Mouse (Mus musculus) brain, embryonic 14.5 days (tissue): ENCODE results near the gene Rcn1. TPM values are rescaled to one million over a fixed set of nuclear protein-coding genes. Genes with fewer than 3 reads are reported as not detected.

Experiments used
- DNase-seq: peaks from one replicate; pipeline ENCODE4 v3.0.0-alpha.2; 2011; ENCODE audit warnings: low read depth
- CTCF ChIP-seq: fragments of 200-500 bp; IDR thresholded peaks from 2 replicates; pipeline ENCODE4 v1.5.1; 2012; ENCODE audit warnings: inconsistent platforms, mild to moderate bottlenecking, moderate library complexity, borderline replicate concordance; ENCODE audit not compliant: insufficient read depth, insufficient read length; ENCODE audit errors: extremely low read depth
- POLR2A ChIP-seq: fragments of 200-500 bp; IDR thresholded peaks from 2 replicates; pipeline ENCODE4 v1.6.1; 2012; ENCODE audit warnings: mild to moderate bottlenecking, inconsistent platforms, borderline replicate concordance; ENCODE audit not compliant: poor library complexity, insufficient read depth, insufficient read length, severe bottlenecking; ENCODE audit errors: extremely low read depth
- polyA plus RNA-seq: library from polyadenylated mRNA; depleted of rRNA; stranded (reverse); fragments of >200 nt; gene quantifications from 2 replicates; pipeline ENCODE4 v1.2.3, GENCODE M21; 2012

Rcn1 gene
- polyA plus RNA-seq, 1 experiment = 42.5 TPM

DNA sequence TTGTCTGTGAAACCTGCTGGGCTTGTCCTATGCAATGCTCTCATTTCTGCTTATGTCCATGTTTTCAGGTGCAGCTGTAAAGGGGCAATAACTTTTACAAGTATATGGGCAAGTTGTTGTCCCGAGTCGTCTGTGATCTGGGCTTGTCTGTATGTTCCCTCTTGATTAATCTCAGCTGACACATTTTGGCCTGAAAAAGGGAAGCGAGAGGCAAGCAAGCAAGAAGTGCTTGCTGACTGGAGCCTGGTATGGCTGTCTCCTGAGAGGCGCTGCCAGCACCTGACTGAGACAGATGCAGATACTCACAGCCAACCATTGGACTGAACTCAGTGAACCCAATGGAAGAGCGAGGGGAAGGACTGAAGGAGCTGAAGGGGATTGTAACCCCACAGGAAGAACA lies 18.5 kb upstream of the Rcn1 start:
- DNase-seq = no peak
- no peak for TF ChIP-seq POLR2A
- TF ChIP-seq CTCF = no peak

DNA sequence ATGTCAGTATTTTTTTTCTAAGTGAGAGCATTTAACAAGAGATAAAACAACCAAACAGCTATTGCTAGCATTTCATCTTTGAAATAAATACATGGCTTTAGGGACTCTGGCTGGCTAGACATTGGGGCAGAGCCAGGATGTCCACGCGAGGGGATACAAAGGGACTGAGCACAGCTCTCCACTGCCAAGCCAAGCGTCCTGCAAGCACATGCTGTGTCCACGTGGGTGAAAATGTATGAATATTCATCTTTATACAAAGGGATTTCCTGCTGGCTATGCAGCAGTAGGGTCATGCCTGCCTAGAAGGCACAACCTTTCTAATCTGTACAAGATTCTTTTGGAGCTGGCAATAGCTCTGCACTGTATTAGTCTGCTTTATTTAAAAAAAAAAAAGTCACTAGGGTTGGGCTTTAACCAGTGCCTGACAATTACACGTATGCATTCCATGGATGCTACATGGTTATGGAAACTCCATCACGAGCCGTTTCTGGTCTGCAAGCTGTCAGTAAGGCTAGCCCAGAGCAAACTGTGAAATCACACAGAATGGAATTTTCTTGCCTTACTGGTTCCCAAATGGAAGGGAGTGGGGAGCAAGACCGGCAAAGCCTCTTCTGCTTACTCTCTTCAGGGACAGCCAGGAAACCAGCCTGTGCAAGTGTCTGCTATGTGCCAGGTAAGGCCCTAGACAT lies 17.7 kb upstream of the Rcn1 start:
- peak; percentile 63 for DNase-seq
- TF ChIP-seq POLR2A = no peak
- no peak for TF ChIP-seq CTCF

DNA sequence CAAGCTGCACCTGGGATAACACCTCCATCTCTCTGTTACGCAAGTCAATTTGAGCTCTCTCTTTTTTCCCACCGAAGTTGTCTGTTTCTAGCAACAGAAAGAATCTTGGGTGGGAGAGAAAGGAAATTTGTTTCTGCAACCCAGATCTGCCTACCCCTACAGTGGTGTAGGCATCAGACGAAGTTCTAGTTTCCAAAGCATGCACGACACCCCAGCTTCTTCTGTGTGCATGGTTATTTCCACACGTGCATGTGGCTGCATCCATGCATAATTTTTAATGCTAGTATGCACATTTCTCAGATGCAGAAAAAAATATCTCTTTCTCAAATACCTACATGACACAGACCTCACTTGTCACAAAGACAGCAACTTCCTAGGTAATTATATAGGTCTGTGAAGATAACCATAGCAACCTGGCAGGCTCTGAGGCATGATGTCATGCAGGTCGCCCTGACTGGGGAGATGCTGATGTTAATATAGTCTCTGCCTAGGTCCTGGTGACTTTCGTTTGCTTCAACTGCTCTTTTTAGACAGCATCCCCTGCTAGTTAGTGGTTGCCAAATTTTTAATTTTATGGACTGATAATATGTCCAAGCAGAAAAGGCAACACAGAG lies 17.0 kb upstream of the Rcn1 start:
- TF ChIP-seq CTCF = no peak
- TF ChIP-seq POLR2A = no peak
- peak; percentile 80 for DNase-seq

DNA sequence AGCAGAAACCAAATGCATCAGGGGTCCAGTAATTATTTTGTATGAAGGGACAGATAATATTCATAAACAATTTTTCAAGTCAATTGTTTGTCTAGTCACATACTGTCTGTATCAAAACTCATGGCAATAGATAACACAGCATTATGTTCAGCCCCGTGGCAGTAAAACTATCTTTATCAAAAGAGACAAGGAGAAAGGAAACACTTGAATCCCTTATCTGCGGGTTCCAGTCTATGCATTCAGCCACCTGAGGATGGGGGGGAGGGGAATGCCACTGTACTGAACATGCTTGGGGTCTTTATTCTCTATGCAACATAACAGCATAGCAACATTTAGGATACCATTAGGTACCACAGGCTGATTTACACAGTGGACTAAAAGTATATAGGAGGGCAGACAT lies 15.2 kb upstream of the Rcn1 start:
- DNase-seq = no peak
- no peak for TF ChIP-seq CTCF
- no peak for TF ChIP-seq POLR2A

DNA sequence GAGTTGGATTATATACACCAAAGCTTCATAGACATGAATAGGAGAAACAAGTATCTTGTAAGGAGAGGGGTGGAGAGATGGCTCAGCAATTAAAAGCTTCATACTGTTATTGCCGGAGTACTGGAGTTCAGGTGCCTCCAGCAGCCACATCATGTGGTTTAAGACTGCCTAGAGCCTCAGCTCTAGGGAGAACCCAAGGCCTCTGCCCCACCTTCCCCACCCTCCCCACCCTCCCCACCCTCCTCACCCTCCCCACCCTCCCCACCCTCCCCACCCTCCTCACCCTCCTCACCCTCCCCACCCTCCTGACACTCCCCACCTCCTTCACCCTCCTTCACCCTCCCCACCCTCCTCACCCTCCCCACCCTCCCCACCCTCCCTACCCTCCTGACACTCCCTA lies 10.1 kb upstream of the Rcn1 start:
- TF ChIP-seq POLR2A (no peak), CTCF (no peak)

DNA sequence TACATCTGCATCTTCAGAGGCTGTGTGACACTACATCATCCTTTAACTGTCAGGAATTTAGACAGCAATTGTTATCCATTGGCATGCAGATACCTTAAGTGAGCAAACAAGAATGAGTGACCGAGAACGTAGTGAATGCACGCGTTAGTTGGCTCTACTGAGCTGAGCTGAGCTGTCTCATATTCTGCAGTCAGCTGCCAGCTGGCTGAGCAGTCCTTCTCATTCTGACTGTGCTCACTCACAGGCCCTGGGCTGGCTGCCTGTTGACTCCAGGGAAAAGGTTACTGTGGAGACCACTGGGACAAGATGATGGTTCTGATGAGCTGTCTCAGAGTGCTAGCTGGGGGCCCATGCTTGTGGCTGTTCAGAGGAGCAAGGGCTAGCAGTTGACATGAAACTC lies 9.4 kb upstream of the Rcn1 start:
- TF ChIP-seq CTCF (no peak), POLR2A (no peak)
- peak; percentile 48 for DNase-seq

More for the DNA sequence above, 10.1 kb upstream of the Rcn1 start:
- no peak for DNase-seq

DNA sequence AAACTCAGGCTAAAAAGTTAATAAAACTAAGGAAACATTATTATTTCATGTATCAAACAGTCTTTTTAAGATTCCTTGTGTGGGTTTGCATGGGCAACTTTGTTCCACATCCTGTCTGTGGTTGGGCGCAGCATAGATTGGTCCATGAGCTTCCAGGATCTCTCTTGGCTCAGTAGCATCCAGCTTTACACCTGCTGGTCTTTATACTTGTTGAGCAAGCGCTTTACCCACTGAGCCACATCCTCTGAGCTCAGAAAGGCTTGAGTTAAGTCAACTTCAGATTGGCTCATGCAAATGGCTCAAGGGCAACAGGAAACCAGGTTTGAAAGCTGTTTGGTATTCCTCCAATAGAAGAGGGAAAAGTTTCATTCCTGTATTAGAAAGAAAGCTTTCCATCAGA lies 3.1 kb upstream of the Rcn1 start:
- DNase-seq = no peak

DNA sequence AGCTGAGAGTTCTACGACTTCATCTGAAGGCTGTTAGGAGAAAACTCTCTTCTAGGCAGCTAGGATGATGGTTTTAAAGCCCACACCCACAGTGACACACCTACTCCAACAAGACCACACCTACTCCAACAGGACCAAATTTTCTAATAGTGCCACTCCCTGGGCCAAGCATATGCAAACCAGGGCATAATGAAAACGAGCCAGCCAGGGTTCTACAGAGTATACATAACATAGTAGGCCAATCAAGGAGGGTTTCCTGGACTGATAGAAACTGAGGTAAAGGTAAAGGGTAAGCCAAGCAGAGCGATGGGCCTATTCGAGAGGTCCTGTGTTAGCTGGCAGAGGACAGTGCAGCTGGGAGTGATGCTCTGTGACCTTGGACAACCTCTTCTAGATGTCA lies 1.4 kb upstream of the Rcn1 start:
- no peak for TF ChIP-seq CTCF
- no peak for TF ChIP-seq POLR2A

More for the DNA sequence above, 3.1 kb upstream of the Rcn1 start:
- TF ChIP-seq POLR2A (no peak), CTCF (no peak)

DNA sequence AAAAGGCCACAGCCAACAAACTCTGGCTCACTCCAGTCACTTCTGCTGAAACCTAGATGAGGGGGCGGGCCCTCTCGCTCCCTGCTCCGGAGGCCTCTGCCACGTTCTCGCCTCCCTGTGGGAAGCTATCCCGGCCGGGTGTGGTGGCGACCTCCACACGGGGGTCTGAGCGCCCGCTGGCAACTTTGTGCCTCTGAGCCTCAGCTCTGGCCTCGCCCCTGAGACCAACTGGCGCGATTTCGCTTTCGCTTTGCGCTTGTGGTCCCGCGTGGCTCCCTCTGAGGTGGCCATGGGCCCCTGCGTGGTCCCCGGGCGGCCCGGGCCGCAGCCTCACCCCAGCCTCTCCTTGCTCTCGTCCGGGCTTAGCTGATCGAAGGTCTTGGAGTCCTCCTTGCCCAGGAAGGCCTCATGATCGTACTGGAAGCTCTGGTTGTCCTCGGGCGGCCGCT lies 459 bp downstream of the Rcn1 start:
- DNase-seq = peak; percentile 58
- TF ChIP-seq POLR2A (no peak), CTCF (no peak)

More for the DNA sequence above, 1.4 kb upstream of the Rcn1 start:
- DNase-seq = no peak

DNA sequence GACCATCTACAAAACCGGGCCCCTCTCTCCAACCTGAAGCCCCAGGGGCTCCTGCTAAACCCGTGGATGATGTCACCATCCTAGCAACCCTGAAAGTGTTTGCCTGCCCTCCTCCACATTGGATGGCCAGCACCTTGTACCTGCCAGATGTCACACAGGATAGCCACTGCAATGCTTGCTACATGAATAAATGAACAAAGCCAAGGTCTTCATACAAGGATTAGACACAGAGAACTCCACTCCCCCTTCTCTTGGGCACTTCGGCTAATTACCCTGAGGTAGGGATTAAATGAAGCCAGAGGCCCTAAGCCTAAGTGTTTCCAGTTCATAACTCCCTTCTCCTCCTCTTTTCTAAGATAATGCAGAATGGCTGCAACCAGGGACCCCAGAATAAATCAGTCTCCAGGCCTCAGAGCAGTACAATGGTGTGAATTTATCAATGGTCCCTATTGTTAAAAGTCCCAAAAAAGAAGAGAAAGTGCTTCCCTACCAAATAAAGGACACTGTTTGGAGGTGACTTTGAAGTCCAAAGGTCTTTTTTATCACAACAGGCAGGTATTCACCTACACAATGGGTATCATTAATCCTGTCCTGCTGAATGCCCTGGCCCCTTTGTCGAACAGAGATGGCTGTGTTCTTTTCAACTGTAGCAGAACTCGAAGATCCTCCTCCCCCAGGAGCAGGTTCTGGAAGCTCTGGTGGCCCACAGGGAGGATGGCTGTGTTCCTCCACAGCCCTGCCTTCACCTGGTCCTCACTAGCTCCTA lies 1.5 kb downstream of the Rcn1 start:
- DNase-seq = peak; percentile 23

DNA sequence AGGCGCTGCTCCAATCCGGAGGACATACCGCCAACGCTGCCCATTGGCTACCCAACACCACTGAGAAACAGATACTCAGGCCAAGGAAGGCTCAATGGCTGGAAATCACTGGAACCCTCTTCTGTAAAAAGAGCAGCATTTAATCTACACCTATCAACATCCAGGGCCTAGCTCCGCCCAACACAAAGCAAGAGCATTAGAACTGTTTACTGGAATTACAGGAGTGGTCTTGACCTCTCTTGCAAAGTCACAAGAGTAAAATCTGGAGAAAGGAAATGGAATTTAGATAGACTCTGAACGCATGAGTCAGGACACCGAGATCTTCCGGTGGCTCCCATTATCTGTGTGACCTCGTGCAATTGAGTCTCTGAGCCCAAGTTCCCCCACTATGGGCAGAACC lies 3.1 kb downstream of the Rcn1 start:
- DNase-seq = no peak
- no peak for TF ChIP-seq CTCF
- TF ChIP-seq POLR2A = no peak

More for the DNA sequence above, 1.5 kb downstream of the Rcn1 start:
- TF ChIP-seq POLR2A (no peak), CTCF (no peak)

DNA sequence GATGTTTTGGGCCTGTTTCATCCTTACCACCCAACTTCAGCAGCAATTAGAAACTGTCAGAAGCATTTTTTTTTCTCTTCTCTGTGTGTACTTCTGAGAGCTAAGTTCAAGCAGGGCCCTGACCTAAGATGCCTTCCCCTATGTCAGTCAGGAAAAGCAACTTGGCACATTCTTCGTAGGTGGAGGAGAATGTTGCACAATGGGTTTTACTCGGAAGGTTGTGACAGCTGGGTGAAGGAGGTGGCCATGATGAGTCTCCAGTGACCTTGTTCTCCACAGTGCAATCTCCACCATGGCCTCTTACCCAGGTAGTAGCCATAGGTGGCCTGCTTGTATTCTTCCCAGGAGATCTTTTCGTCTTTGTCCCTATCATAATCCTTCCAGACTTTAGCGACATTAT lies 4.7 kb downstream of the Rcn1 start:
- DNase-seq = no peak
- TF ChIP-seq POLR2A = no peak
- no peak for TF ChIP-seq CTCF

DNA sequence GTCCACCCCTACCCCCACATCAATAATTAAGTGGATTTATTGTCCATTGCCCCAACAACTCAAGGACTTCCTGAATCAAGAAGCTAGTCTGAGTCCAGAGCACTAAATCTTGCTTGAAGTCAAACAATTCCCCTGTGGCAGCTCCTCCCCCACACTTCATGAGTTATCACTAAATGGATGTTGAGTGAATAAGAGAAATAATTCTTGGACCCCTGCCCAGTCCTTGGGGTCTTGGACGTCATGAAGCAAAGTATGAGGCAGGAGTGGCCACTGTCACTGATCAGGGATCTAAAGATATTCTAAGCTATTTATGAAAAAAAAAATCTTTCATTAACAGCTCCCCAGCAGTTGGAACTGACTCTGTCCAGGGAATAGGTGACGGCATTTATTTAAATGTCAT lies 6.6 kb downstream of the Rcn1 start:
- TF ChIP-seq POLR2A = no peak
- TF ChIP-seq CTCF = no peak
- no peak for DNase-seq
